Mouse (Mus musculus): ENCODE measurements at regions not wholly inside any gene's neighbourhood (a gene's known extent, or its start where the extent isn't known, plus 50 kb on each side); places are given as distances from the start of the nearest gene placed in this dataset.
A peak's percentile ranks its signal among the peaks of the same experiment; 100 is the strongest.
"Not testable (repeated sequence)": the region's sequence is repeated elsewhere in the genome, so short reads cannot be mapped to it uniquely, and the experiment has no call there.

GRCm38 (mm10) chr4:6600766-6601367, 1638.0 kb downstream of the Car8 start:
- DNase-seq (ENCODE audit: low spot score): no peak

- no peak for DNase-seq (ENCODE audit: low spot score)
These were observed 1642.5 kb downstream of the Car8 start for GRCm38 (mm10) chr4:6596321-6596720.

GRCm38 (mm10) chr4:6592890-6593289, 1646.0 kb downstream of the Car8 start:
- not testable (repeated sequence) for DNase-seq (ENCODE audit: low spot score)

- peak; percentile 16 for DNase-seq (ENCODE audit: low spot score)
These were observed 1677.1 kb downstream of the Car8 start for GRCm38 (mm10) chr4:6561604-6562357.

GRCm38 (mm10) chr4:6539626-6540025, 1699.2 kb downstream of the Car8 start:
- DNase-seq (ENCODE audit: low spot score): no peak

- DNase-seq (ENCODE audit: low spot score): no peak
These were observed 1706.4 kb downstream of the Car8 start for GRCm38 (mm10) chr4:6532441-6532840.

- no peak for DNase-seq (ENCODE audit: low spot score)
These were observed 1721.2 kb downstream of the Car8 start for GRCm38 (mm10) chr4:6517626-6518025.

GRCm38 (mm10) chr4:6514823-6515222, 1721.7 kb upstream of the Impad1 start:
- DNase-seq (ENCODE audit: low spot score): peak; percentile 66

GRCm38 (mm10) chr4:6513635-6514034, 1720.5 kb upstream of the Impad1 start:
- no peak for DNase-seq (ENCODE audit: low spot score)

GRCm38 (mm10) chr4:6512749-6513364, 1719.7 kb upstream of the Impad1 start:
- DNase-seq (ENCODE audit: low spot score): peak; percentile 62

- no peak for DNase-seq (ENCODE audit: low spot score)
These were observed 1714.9 kb upstream of the Impad1 start for GRCm38 (mm10) chr4:6508091-6508490.
